Mouse (Mus musculus) naive thymus-derived CD4-positive, alpha-beta T cell, adult 5 months (primary cell): Measurements from ENCODE around the gene Map3k13. TPM values are rescaled to one million over a fixed set of nuclear protein-coding genes. Genes with fewer than 3 reads are reported as not detected.

ENCODE experiments used
- polyA plus RNA-seq: library from polyadenylated mRNA; unstranded; fragments of 100-300 nt; shearing (Covaris generic); gene quantifications from one replicate; pipeline ENCODE4 v1.2.1, GENCODE M21; 2017

Gene Map3k13
- polyA plus RNA-seq: 0.34 TPM

DNA sequence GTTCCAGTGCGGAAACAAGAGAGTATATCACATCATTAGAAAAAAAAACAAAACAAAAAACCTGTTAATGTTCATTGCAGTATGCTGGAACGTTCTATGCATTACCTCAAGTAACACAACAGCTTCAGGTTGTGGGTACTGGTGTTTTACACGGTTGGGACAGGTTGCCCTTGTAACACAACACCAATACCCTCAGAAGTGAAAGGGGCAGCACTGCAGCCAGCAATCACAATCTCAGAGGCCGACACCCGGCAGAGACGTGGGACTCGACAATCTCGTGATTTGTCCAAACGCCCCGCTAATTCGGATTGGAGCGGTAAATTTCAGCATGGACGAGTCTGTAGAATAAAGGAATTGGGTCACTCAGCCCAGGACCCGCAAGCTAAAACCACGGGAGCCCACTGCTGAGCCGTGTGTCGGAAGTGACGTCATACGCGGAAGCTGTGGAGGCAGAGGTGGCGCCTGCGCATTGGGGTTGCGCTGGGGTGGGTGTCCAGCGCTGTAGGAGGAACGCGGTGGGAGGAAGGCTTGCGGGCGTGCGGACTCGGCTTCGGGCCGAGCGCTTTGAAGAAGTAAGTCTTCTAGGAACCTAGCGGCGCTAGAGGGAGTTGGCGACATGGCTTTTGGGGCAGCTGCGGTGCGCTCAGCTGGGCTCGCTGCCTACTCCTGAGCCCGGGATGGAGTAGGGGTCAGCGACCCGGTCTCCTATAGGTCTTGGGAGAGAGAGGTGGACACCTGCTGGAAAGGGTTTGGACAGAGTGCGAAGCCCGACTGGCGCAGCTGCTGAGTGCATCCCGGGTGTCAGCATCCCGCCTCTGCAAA lies at the start of gene Map3k13:
Gene Map3k13, plus strand, starts transcription at position 472 of the 822 bp plus-strand sequence.

DNA sequence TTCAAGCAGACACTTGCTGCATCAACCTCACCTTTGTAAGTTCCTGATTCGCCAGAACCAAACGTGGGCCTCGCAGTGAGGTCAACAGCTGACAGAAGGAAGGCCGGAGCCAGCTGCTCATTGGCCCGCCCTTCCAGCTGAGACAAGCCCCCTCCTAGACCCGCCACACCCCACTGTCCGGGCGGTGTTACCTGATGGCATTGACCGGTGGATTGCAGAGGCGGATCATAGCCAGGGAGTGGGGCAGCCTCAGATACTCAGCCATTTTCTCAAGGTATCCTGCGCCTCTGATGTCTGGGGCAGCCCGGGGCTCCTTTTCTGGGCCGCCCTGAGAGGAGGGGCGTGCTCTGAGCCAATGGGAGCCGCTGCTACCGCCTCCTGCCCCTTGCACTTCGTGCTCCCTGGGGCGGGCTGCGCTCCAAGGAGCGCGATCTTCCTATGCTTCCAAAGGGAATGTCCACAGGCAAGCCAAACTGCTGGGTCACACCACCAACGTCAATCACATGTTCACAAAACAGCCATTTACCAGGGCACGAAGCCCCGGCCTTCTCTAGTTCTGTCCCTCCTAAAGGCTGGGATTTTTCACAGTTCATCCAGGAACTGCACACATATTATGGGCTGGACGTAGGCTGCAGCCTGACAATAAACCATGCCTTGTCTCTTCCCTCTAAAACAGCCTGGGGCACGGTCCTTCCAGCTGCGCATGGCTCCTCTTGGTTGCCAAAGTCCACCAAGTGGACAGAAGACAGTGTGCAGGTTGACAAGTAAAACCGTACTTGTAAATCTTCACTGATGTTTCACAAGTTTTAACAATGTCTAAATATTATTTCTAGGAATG lies 6.4 kb upstream of the Map3k13 start, which contains the start of gene Ehhadh:
Gene Ehhadh, minus strand, starts transcription at position 292 of the 838 bp plus-strand sequence.

DNA sequence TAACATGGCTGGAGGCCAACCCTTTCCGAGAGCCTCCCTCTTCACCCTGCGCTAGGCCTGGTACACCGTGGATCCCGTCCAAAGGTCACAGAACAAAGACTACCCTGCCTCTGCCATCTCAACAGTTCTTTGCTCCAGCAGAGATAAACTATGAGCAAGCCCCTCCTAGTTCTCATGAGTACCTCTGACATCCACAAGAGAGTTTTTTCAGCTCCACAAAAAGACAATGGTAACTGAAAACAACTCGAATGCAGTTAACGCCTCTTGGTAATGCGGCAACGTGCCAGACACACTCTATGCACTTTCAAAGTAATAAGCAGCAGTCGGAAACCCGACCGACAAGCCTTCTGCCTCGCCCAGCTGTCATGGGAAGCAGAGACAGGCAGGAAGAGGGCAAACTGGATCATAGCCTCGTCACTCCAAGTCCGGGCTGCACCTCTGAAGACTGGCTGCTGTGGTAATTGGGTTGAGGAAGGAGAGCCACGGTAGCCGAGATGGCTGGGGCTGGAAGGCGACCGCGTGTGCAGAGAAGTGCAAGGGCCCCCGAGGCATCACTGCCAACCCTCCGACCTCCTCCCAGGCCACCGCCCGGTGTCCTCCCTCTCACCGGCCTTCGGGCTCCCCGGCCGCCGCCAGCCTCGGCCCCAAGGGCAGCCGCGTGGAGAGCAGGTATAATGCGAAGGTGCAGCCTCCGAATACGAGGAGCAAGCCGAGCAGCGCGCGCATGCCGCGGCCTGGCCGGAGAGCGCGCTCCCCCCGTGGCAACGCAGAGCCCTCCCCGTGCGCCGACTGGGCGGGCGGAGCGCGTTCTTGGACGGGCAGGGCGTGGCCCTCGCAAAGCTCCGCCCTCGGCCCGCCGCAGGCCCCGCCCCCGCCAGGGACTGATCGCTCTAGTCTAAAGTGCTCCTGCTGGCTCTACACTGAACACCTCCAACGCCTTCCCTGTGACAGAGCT lies 152.9 kb downstream of the Map3k13 start, which contains the start of gene Tmem41a:
Gene Tmem41a, minus strand, starts transcription at position 792 of the 955 bp plus-strand sequence.

Other genes starting within 250 kb of the Map3k13 start
- 5.4 TPM for gene 2510009E07Rik, start 99.7 kb upstream of the Map3k13 start, polyA plus RNA-seq
- 10.8 TPM for gene Ehhadh, start 6.5 kb upstream of the Map3k13 start, polyA plus RNA-seq
- 12.4 TPM for gene Tmem41a, start 153.2 kb downstream of the Map3k13 start, polyA plus RNA-seq
- not detected for gene Liph, start 201.3 kb downstream of the Map3k13 start, polyA plus RNA-seq
- gene Senp2, start 215.1 kb downstream of the Map3k13 start, polyA plus RNA-seq: 103 TPM